Mouse (Mus musculus): Measurements from ENCODE around the gene Tmem120a.

DNA sequence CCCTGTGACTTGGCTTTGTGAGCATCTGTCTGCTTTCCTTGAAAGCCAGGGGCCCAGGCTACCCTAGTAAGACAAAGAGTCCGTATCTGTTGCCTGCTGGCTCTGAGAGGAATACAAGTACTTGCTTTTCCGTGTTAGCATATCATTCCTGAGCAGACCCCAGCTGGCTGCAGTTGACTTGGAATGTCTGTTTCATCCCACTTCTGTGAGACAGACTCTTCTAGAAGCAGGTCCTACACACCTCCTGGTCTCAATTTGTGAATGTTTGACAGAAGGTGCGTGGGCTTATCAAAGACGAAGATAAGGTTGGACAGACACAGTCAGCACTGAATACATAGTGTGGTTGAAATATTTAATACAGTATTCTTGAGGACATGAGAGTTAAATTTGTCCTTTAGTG, 31.4 kb downstream of the Tmem120a start:
- TF ChIP-seq EP300 (IDR thresholded peaks at IDR 0.05; ENCODE audit: low read depth) (no peak), CTCF (IDR thresholded peaks at IDR 0.05; ENCODE audit: low read depth) (no peak)

All from liver, embryonic 14.5 days (tissue).